In the genomic region with DNA sequence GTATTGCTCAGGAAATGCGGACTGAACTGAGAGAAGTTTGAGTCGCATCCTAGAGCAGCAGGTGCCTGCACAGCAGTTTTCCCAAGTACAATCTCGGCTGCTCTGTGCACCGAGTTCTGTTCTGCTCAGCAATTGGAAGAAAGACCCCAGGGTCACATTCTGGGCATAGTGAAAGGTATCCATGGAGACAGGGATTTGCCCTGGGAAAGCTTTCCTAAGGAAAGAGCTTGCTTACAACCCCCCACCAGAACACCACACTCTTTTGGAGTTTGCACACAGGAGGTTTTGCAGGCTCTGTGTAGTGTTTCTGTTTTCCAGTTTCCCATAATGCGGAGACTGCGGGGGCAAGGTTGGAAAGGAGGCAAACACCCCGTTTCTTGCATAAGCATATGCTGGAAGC, we compare ENCODE assay signal across 11 mouse cellular contexts.
DNase-seq lines count a peak whose midpoint lies in the region; ATAC-seq and TF ChIP-seq lines count a peak whose summit lies in the region.
"Had no signal": no experiment of that assay in that cellular context is flagged by ENCODE, and none has a peak within 500 bp of the region (broad histone marks: within the 10 kb centered on the region; RNA-seq: fewer than 3 reads in every experiment).

No protein-coding gene starts in this region.

- H3K4me2 ChIP-seq in intestine, embryonic 16.5 days (ENCODE audit: low read depth, low read length): no peak overlapping the region
- no peak overlapping the region for H3K4me2 ChIP-seq in intestine, postnatal 0 days (replicated peaks; ENCODE audit: low read depth)
- 0 out of 2 replicates have a peak overlapping the region, but pooled peaks have one; percentile 6 for H3K4me2 ChIP-seq in hindbrain, embryonic 16.5 days (ENCODE audit: low read length)
- H3K4me2 ChIP-seq in neural tube, embryonic 13.5 days: peak overlapping the region; percentile 7; the same call in 1 of the 2 replicates
- H3K4me2 ChIP-seq: limb, embryonic 13.5 days had no signal

- ATAC-seq in intestine, embryonic 16.5 days: 0 out of 2 replicates have a peak, but pooled peaks have one; percentile 5
- no peak for ATAC-seq in intestine, postnatal 0 days
- ATAC-seq in hindbrain, embryonic 16.5 days: peak; percentile 84
- peak; percentile 56 for ATAC-seq in neural tube, embryonic 13.5 days (ENCODE audit: low read depth)
- no peak for ATAC-seq in megakaryocyte-erythroid progenitor cell, adult 5-6 weeks (replicated peaks; ENCODE audit: low FRiP score, low TSS enrichment, poor library complexity, severe bottlenecking)

- 46% methylated on average over 7 of the region's 7 CpGs for WGBS in intestine, embryonic 16.5 days
- 43% methylated on average over 7 of the region's 7 CpGs for WGBS in intestine, postnatal 0 days
- WGBS in forebrain, embryonic 10.5 days: 20% methylated on average over 7 of the region's 7 CpGs
- 17% methylated on average over 7 of the region's 7 CpGs for WGBS in hindbrain, embryonic 16.5 days
- 12% methylated on average over 7 of the region's 7 CpGs for WGBS in neural tube, embryonic 13.5 days

- DNase-seq in forebrain, embryonic 10.5 days (ENCODE audit: extremely low spot score, low spot score): peak; percentile 75
- DNase-seq in cerebellum, adult 18-20 months: no peak
- DNase-seq in cerebellum, adult 8-10 months: no peak
- DNase-seq: adrenal gland, adult 8-10 months; cerebellum, adult 9-10 months had no signal

- no peak for TF ChIP-seq CTCF in intestine, postnatal 0 days (IDR thresholded peaks at IDR 0.05; ENCODE audit: low read depth)

- no peak overlapping the region for H3K9ac ChIP-seq in intestine, embryonic 16.5 days (ENCODE audit: low read depth, low read length)
- no peak overlapping the region for H3K9ac ChIP-seq in intestine, postnatal 0 days (ENCODE audit: low read depth, low read length)
- no peak overlapping the region for H3K9ac ChIP-seq in hindbrain, embryonic 16.5 days (ENCODE audit: low read depth, low read length)
- H3K9ac ChIP-seq in neural tube, embryonic 13.5 days: no peak overlapping the region
- H3K9ac ChIP-seq: limb, embryonic 13.5 days had no signal

- peaks cover 4% of the 10 kb centered on the region; the same call in 1 of the 2 replicates for H3K4me1 ChIP-seq in intestine, embryonic 16.5 days (ENCODE audit: control insufficient read depth, insufficient read depth, low read length)
- H3K4me1 ChIP-seq in intestine, postnatal 0 days (replicated peaks; ENCODE audit: control insufficient read depth, insufficient read depth, low read length): no peaks in the 10 kb centered on the region
- H3K4me1 ChIP-seq in forebrain, embryonic 10.5 days: peaks cover 34% of the 10 kb centered on the region
- peaks cover 2% of the 10 kb centered on the region for H3K4me1 ChIP-seq in hindbrain, embryonic 16.5 days (ENCODE audit: control insufficient read depth, insufficient read depth, low read depth, low read length)
- peaks cover 14% of the 10 kb centered on the region; the same call in 1 of the 2 replicates for H3K4me1 ChIP-seq in neural tube, embryonic 13.5 days (replicated peaks)
- H3K4me1 ChIP-seq: limb, embryonic 13.5 days had no signal

- H3K36me3 ChIP-seq in intestine, embryonic 16.5 days (ENCODE audit: control insufficient read depth, insufficient read depth, low read length): no peaks in the 10 kb centered on the region
- H3K36me3 ChIP-seq in intestine, postnatal 0 days (ENCODE audit: control insufficient read depth, insufficient read depth): no peaks in the 10 kb centered on the region
- peaks cover 4% of the 10 kb centered on the region; the same call in 1 of the 2 replicates for H3K36me3 ChIP-seq in forebrain, embryonic 10.5 days (replicated peaks)
- H3K36me3 ChIP-seq in hindbrain, embryonic 16.5 days (ENCODE audit: control insufficient read depth, insufficient read depth, low read length): no peaks in the 10 kb centered on the region
- no peaks in the 10 kb centered on the region for H3K36me3 ChIP-seq in neural tube, embryonic 13.5 days
- H3K36me3 ChIP-seq: limb, embryonic 13.5 days had no signal

- no peak overlapping the region for H3K4me3 ChIP-seq in intestine, embryonic 16.5 days (ENCODE audit: low read length)
- H3K4me3 ChIP-seq in intestine, postnatal 0 days (ENCODE audit: low read depth, low read length): no peak overlapping the region
- H3K4me3 ChIP-seq in forebrain, embryonic 10.5 days: no peak overlapping the region; the same call in 1 of the 2 replicates
- H3K4me3 ChIP-seq in hindbrain, embryonic 16.5 days (ENCODE audit: low read length): no peak overlapping the region
- no peak overlapping the region for H3K4me3 ChIP-seq in neural tube, embryonic 13.5 days
- H3K4me3 ChIP-seq: limb, embryonic 13.5 days had no signal

- H3K9me3 ChIP-seq in intestine, embryonic 16.5 days (ENCODE audit: control insufficient read depth, low read length): no peaks in the 10 kb centered on the region
- no peaks in the 10 kb centered on the region for H3K9me3 ChIP-seq in intestine, postnatal 0 days (ENCODE audit: control insufficient read depth)
- peaks cover 14% of the 10 kb centered on the region for H3K9me3 ChIP-seq in forebrain, embryonic 10.5 days
- H3K9me3 ChIP-seq in hindbrain, embryonic 16.5 days (ENCODE audit: control insufficient read depth, low read length): 0 out of 2 replicates have a peak, but pooled peaks cover 2% of the 10 kb centered on the region
- no peaks in the 10 kb centered on the region for H3K9me3 ChIP-seq in neural tube, embryonic 13.5 days

- H3K27me3 ChIP-seq in intestine, embryonic 16.5 days (replicated peaks; ENCODE audit: control insufficient read depth, insufficient read depth, low read length): no peaks in the 10 kb centered on the region
- H3K27me3 ChIP-seq in intestine, postnatal 0 days (replicated peaks; ENCODE audit: control insufficient read depth, insufficient read depth, low read length): no peaks in the 10 kb centered on the region
- H3K27me3 ChIP-seq in forebrain, embryonic 10.5 days (ENCODE audit: poor library complexity, severe bottlenecking): no peaks in the 10 kb centered on the region
- H3K27me3 ChIP-seq in hindbrain, embryonic 16.5 days (replicated peaks; ENCODE audit: control insufficient read depth, insufficient read depth, low read length): no peaks in the 10 kb centered on the region
- peaks cover 5% of the 10 kb centered on the region for H3K27me3 ChIP-seq in neural tube, embryonic 13.5 days
- H3K27me3 ChIP-seq: limb, embryonic 13.5 days had no signal

- no peak overlapping the region for H3K27ac ChIP-seq in intestine, embryonic 16.5 days (ENCODE audit: low read length)
- no peak overlapping the region for H3K27ac ChIP-seq in intestine, postnatal 0 days (ENCODE audit: low read depth, low read length)
- H3K27ac ChIP-seq in forebrain, embryonic 10.5 days: peak overlapping the region; percentile 86
- H3K27ac ChIP-seq in hindbrain, embryonic 16.5 days (ENCODE audit: low read depth, low read length): no peak overlapping the region
- H3K27ac ChIP-seq in neural tube, embryonic 13.5 days (replicated peaks): 0 out of 2 replicates have a peak overlapping the region, but pooled peaks have one; percentile 18
- H3K27ac ChIP-seq: limb, embryonic 13.5 days had no signal

Comparison
In these comparisons a context has a peak if more than half of its experiments do, and no peak if none do; other contexts are left out.
1. ATAC-seq: peak in intestine, embryonic 16.5 days (single experiment), hindbrain, embryonic 16.5 days (single experiment) and neural tube, embryonic 13.5 days (single experiment); none in intestine, postnatal 0 days (single experiment) and megakaryocyte-erythroid progenitor cell, adult 5-6 weeks (single experiment).
2. H3K27ac ChIP-seq: peak in forebrain, embryonic 10.5 days (single experiment) and neural tube, embryonic 13.5 days (single experiment); none in intestine, embryonic 16.5 days (single experiment), intestine, postnatal 0 days (single experiment) and hindbrain, embryonic 16.5 days (single experiment).
3. H3K4me2 ChIP-seq: peak in hindbrain, embryonic 16.5 days (single experiment) and neural tube, embryonic 13.5 days (single experiment); none in intestine, embryonic 16.5 days (single experiment) and intestine, postnatal 0 days (single experiment).